Comparison of ENCODE assay signal across 23 mouse cellular contexts in the genomic region with DNA sequence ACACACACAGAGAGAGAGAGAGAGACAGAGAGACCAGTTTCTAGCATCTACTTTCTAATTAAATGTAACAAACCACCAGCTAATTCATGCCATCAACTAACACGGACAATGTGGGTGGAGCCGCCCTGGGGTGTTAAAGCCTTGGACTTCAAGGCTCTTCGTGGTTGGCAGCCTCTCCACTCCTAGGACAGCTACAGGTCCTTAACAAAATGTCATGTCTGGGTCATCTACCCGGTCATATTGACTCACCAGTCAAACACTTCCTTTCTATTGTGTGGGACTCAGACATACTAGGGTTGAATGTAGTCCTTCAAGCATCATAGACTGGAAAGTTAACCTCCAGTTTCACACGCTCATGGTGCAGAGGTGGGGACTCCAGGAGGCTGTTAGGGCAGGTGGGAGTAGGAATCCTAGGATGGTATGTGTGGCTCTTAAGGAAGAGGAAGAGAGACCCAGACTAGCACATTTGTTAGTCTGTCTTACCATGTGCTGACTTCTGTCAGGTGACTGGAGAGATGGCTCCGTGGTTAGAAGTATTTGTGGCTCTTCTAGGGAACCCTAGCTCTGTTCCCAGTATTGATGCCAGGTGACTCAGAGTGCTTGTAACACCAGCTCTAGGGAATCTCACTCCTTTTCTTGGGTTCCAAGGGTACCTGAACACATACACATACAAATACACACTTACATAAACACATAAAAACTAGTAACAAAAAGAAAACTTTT.
DNase-seq lines count a peak whose midpoint lies in the region; ATAC-seq and TF ChIP-seq lines count a peak whose summit lies in the region.
"Had no signal": no experiment of that assay in that cellular context is flagged by ENCODE, and none has a peak within 500 bp of the region (broad histone marks: within the 10 kb centered on the region; RNA-seq: fewer than 3 reads in every experiment).

No protein-coding gene starts in this region.

- WGBS in neural tube, embryonic 15.5 days: 73% methylated on average over 6 of the region's 6 CpGs
- WGBS in embryonic facial prominence, embryonic 10.5 days: 75% methylated on average over 6 of the region's 6 CpGs

- TF ChIP-seq CTCF in gastrocnemius, adult 2 months (IDR thresholded peaks at IDR 0.05): no peak

- no peaks in the 10 kb centered on the region for H3K4me1 ChIP-seq in neural tube, embryonic 15.5 days
- H3K4me1 ChIP-seq in embryonic facial prominence, embryonic 10.5 days: peaks cover 13% of the 10 kb centered on the region
- H3K4me1 ChIP-seq: embryonic facial prominence, embryonic 15.5 days; hindbrain, embryonic 12.5 days; midbrain, embryonic 12.5 days; neural tube, embryonic 13.5 days had no signal

- H3K4me3 ChIP-seq in gastrocnemius, adult 2 months: no peak overlapping the region
- no peak overlapping the region for H3K4me3 ChIP-seq in neural tube, embryonic 15.5 days (replicated peaks)
- no peak overlapping the region for H3K4me3 ChIP-seq in embryonic facial prominence, embryonic 10.5 days
- H3K4me3 ChIP-seq: embryonic facial prominence, embryonic 15.5 days; forebrain, embryonic 10.5 days; hindbrain, embryonic 12.5 days; limb, embryonic 12.5 days; liver, embryonic 13.5 days; midbrain, embryonic 12.5 days; neural tube, embryonic 13.5 days had no signal

- no peak overlapping the region for H3K9ac ChIP-seq in neural tube, embryonic 15.5 days (replicated peaks)
- H3K9ac ChIP-seq: embryonic facial prominence, embryonic 15.5 days; hindbrain, embryonic 12.5 days; limb, embryonic 12.5 days; liver, embryonic 13.5 days; lung, embryonic 14.5 days; midbrain, embryonic 12.5 days; neural tube, embryonic 13.5 days had no signal

- H3K4me2 ChIP-seq in neural tube, embryonic 15.5 days: no peak overlapping the region
- H3K4me2 ChIP-seq: embryonic facial prominence, embryonic 15.5 days; hindbrain, embryonic 12.5 days; limb, embryonic 12.5 days; liver, embryonic 13.5 days; lung, embryonic 14.5 days; midbrain, embryonic 12.5 days; neural tube, embryonic 13.5 days had no signal

- H3K9me3 ChIP-seq in neural tube, embryonic 15.5 days (replicated peaks): no peaks in the 10 kb centered on the region
- no peaks in the 10 kb centered on the region for H3K9me3 ChIP-seq in embryonic facial prominence, embryonic 10.5 days
- H3K9me3 ChIP-seq: embryonic facial prominence, embryonic 15.5 days; forebrain, embryonic 10.5 days; hindbrain, embryonic 12.5 days; limb, embryonic 12.5 days; liver, embryonic 13.5 days; midbrain, embryonic 12.5 days; neural tube, embryonic 13.5 days had no signal

- no peaks in the 10 kb centered on the region for H3K27me3 ChIP-seq in neural tube, embryonic 15.5 days (replicated peaks)
- no peaks in the 10 kb centered on the region for H3K27me3 ChIP-seq in embryonic facial prominence, embryonic 10.5 days (replicated peaks; ENCODE audit: low read depth, poor library complexity, severe bottlenecking)
- H3K27me3 ChIP-seq: embryonic facial prominence, embryonic 15.5 days; hindbrain, embryonic 12.5 days; limb, embryonic 12.5 days; liver, embryonic 13.5 days; midbrain, embryonic 12.5 days; neural tube, embryonic 13.5 days had no signal

- intact Hi-C loops in gastrocnemius, adult 2 months (cut with DNase I): loop anchor here (5.0 kb wide), 1 partner anchor 60 kb away; no protein-coding TSS in a partner anchor

- peak overlapping the region; percentile 48 for H3K27ac ChIP-seq in gastrocnemius, adult 2 months
- no peak overlapping the region for H3K27ac ChIP-seq in neural tube, embryonic 15.5 days (replicated peaks)
- H3K27ac ChIP-seq in embryonic facial prominence, embryonic 10.5 days (replicated peaks): no peak overlapping the region
- H3K27ac ChIP-seq: embryonic facial prominence, embryonic 15.5 days; forebrain, embryonic 10.5 days; hindbrain, embryonic 12.5 days; kidney, postnatal 0 days; limb, embryonic 12.5 days; liver, embryonic 13.5 days; midbrain, embryonic 12.5 days; neural tube, embryonic 13.5 days; stomach, postnatal 0 days had no signal

- DNase-seq in gastrocnemius, adult 2 months: no peak
- no peak for DNase-seq in gastrocnemius, postnatal 25 days
- peak; percentile 50 for DNase-seq in ovary, adult 18-20 months (ENCODE audit: low spot score)
- DNase-seq in ovary, postnatal 36 days (ENCODE audit: low spot score): no peak
- DNase-seq in adrenal gland, postnatal 14 days: peak; percentile 34
- DNase-seq in skeletal muscle tissue, adult 2 months (ENCODE audit: low read depth, low spot score): peak; percentile 41
- no peak for DNase-seq in embryonic facial prominence, embryonic 10.5 days (ENCODE audit: low spot score)
- DNase-seq: cerebellum, adult 8-10 months; kidney, adult 18-20 months; layer of hippocampus, postnatal 36 days; liver, embryonic 13.5 days; lung, embryonic 14.5 days; thymus, adult 2 months had no signal

- H3K36me3 ChIP-seq in neural tube, embryonic 15.5 days: no peaks in the 10 kb centered on the region
- no peaks in the 10 kb centered on the region for H3K36me3 ChIP-seq in embryonic facial prominence, embryonic 10.5 days (replicated peaks)
- H3K36me3 ChIP-seq: embryonic facial prominence, embryonic 15.5 days; forebrain, embryonic 10.5 days; hindbrain, embryonic 12.5 days; limb, embryonic 12.5 days; liver, embryonic 13.5 days; midbrain, embryonic 12.5 days; neural tube, embryonic 13.5 days had no signal

- no peak for ATAC-seq in neural tube, embryonic 15.5 days (ENCODE audit: low FRiP score)
- ATAC-seq: forebrain, embryonic 16.5 days had no signal

Comparison
In these comparisons a context has a peak if more than half of its experiments do, and no peak if none do; other contexts are left out.
1. DNase-seq: peak in ovary, adult 18-20 months (single experiment), adrenal gland, postnatal 14 days (single experiment) and skeletal muscle tissue, adult 2 months (single experiment); none in gastrocnemius, adult 2 months (single experiment), gastrocnemius, postnatal 25 days (single experiment), ovary, postnatal 36 days (single experiment) and embryonic facial prominence, embryonic 10.5 days (single experiment).